Mouse (Mus musculus) ES-Bruce4 (cell line): ENCODE results near the gene Astl. TPM values are rescaled to one million over a fixed set of nuclear protein-coding genes. Genes with fewer than 3 reads are reported as not detected.

ENCODE experiments used
- H3K27ac ChIP-seq: 2 replicates; pipeline ENCODE4 v1.5.1; 2012; ENCODE audit warnings: low read length, inconsistent platforms; ENCODE audit not compliant: insufficient read depth
- H3K27me3 ChIP-seq: 2 replicates; pipeline ENCODE4 v1.6.1; 2012; ENCODE audit warnings: mild to moderate bottlenecking, low read length, inconsistent platforms; ENCODE audit not compliant: control insufficient read depth, poor library complexity, insufficient read depth, severe bottlenecking
- H3K36me3 ChIP-seq: 2 replicates; pipeline ENCODE4 v1.6.1; 2012; ENCODE audit warnings: inconsistent platforms, mild to moderate bottlenecking, low read length, moderate library complexity; ENCODE audit not compliant: control insufficient read depth, poor library complexity, insufficient read depth, severe bottlenecking
- H3K4me1 ChIP-seq: one replicate; pipeline ENCODE4 v1.8.1; 2011; ENCODE audit warnings: low read length; ENCODE audit not compliant: control insufficient read depth, insufficient read depth
- H3K4me3 ChIP-seq: 2 replicates; pipeline ENCODE4 v1.5.1; 2011; ENCODE audit warnings: low read depth, mild to moderate bottlenecking, low read length
- H3K9ac ChIP-seq: 2 replicates; pipeline ENCODE4 v1.6.1; 2012; ENCODE audit warnings: low read depth, mild to moderate bottlenecking, inconsistent platforms; ENCODE audit not compliant: poor library complexity, severe bottlenecking
- H3K9me3 ChIP-seq: replicated peaks from 2 replicates; pipeline ENCODE4 v1.6.1; 2012; ENCODE audit warnings: mild to moderate bottlenecking, low read length, inconsistent platforms; ENCODE audit not compliant: control insufficient read depth, poor library complexity, insufficient read depth, severe bottlenecking
- CTCF ChIP-seq: IDR thresholded peaks from one replicate; pipeline ENCODE4 v1.8.1; 2011; ENCODE audit warnings: low read depth, low read length
- EP300 ChIP-seq: IDR thresholded peaks from 2 replicates; pipeline ENCODE4 v1.6.1; 2011; ENCODE audit warnings: low read depth, low read length; ENCODE audit not compliant: insufficient read depth
- POLR2A ChIP-seq: IDR thresholded peaks from one replicate; pipeline ENCODE4 v1.8.1; 2011; ENCODE audit warnings: low read length; ENCODE audit not compliant: insufficient read depth
- polyA plus RNA-seq: library from polyadenylated mRNA; stranded (reverse); fragments of >200 nt; gene quantifications from 2 replicates; pipeline ENCODE4 v1.2.4, GENCODE M21; 2011; ENCODE audit warnings: low read depth; ENCODE audit not compliant: missing spikeins, insufficient read depth, insufficient read length

Gene Astl
- polyA plus RNA-seq, 1 experiment, result not detected

GRCm38 (mm10) chr2:127318136-127318535, 20.3 kb upstream of the Astl start:
- TF ChIP-seq CTCF (no peak), EP300 (no peak), POLR2A (no peak)
- H3K9me3 ChIP-seq, result no peaks in the 10 kb centered on the region
- H3K27ac ChIP-seq, result no peak overlapping the region
- H3K9ac ChIP-seq, result no peak overlapping the region
- no peaks in the 10 kb centered on the region for H3K4me1 ChIP-seq
- no peaks in the 10 kb centered on the region for H3K36me3 ChIP-seq
- H3K27me3 ChIP-seq, result no peaks in the 10 kb centered on the region
- H3K4me3 ChIP-seq, result no peak overlapping the region

DNA sequence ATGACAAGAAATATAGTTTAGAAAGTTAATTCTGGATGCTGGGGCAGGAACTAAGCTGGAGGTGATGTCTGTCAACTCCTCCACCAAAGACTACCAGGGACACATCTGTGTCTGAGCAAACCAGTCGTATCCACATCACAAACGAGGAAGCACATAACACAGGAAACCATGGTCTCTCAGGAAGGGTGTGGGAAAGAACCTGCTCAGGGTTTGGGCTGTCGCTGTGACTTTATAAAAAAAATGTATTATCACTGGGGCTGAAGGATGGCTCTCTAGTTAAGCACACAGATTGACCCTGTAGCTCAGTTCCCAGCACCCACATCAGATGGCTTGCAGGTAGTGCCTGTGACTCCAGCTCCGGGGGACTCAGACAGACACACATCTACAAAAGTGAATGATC, 19.4 kb upstream of the Astl start:
- no peak overlapping the region for H3K4me3 ChIP-seq

GRCm38 (mm10) chr2:127322671-127323285, 15.7 kb upstream of the Astl start:
- Histone ChIP-seq H3K36me3 (no peaks in the 10 kb centered on the region), H3K27me3 (no peaks in the 10 kb centered on the region), H3K4me1 (no peaks in the 10 kb centered on the region), H3K9me3 (no peaks in the 10 kb centered on the region), H3K27ac (no peak overlapping the region), H3K9ac (no peak overlapping the region), H3K4me3 (no peak overlapping the region)
- TF ChIP-seq EP300, result no peak
- no peak for TF ChIP-seq CTCF
- no peak for TF ChIP-seq POLR2A

More for the DNA sequence above, 19.4 kb upstream of the Astl start:
- Histone ChIP-seq H3K4me1 (no peaks in the 10 kb centered on the region), H3K9ac (no peak overlapping the region), H3K27ac (no peak overlapping the region), H3K9me3 (no peaks in the 10 kb centered on the region), H3K27me3 (no peaks in the 10 kb centered on the region), H3K36me3 (no peaks in the 10 kb centered on the region)
- TF ChIP-seq EP300 (no peak), POLR2A (no peak), CTCF (no peak)

DNA sequence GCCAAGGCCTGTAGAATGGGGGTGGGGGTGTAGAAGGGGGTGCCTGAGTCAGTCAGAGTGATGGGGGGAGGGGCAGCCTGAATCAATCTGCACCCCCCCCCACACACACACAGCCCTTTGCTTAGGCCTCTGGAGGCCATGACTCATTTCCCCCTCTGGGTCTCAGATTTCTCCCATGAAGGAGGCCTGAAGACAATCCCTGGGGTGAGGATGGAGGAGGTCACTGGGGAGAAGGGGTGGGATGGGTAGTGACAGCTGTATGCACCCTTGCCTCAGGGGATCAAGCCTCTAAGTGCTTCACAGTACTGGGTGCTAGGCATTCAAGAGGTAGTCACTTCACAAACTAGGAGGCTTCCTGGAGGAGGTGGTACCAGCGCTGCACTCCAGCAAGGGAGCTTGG, 14.8 kb upstream of the Astl start:
- Histone ChIP-seq H3K36me3 (no peaks in the 10 kb centered on the region), H3K4me1 (no peaks in the 10 kb centered on the region), H3K9me3 (no peaks in the 10 kb centered on the region), H3K27me3 (no peaks in the 10 kb centered on the region), H3K4me3 (no peak overlapping the region), H3K9ac (no peak overlapping the region), H3K27ac (no peak overlapping the region)
- no peak for TF ChIP-seq POLR2A

GRCm38 (mm10) chr2:127324456-127324855, 14.0 kb upstream of the Astl start:
- TF ChIP-seq POLR2A, result no peak
- TF ChIP-seq CTCF, result no peak
- TF ChIP-seq EP300, result no peak
- Histone ChIP-seq H3K27me3 (no peaks in the 10 kb centered on the region), H3K9ac (no peak overlapping the region), H3K9me3 (no peaks in the 10 kb centered on the region), H3K36me3 (no peaks in the 10 kb centered on the region), H3K27ac (no peak overlapping the region), H3K4me3 (no peak overlapping the region), H3K4me1 (no peaks in the 10 kb centered on the region)

GRCm38 (mm10) chr2:127328090-127328851, 10.2 kb upstream of the Astl start:
- H3K4me1 ChIP-seq, result no peaks in the 10 kb centered on the region
- no peak overlapping the region for H3K9ac ChIP-seq

More at GRCm38 (mm10) chr2:127328090-127328851, 10.2 kb upstream of the Astl start:
- TF ChIP-seq POLR2A, result no peak
- no peak for TF ChIP-seq EP300
- TF ChIP-seq CTCF, result no peak
- Histone ChIP-seq H3K27ac (no peak overlapping the region), H3K9me3 (no peaks in the 10 kb centered on the region), H3K4me3 (no peak overlapping the region), H3K36me3 (no peaks in the 10 kb centered on the region), H3K27me3 (no peaks in the 10 kb centered on the region)
